Mouse (Mus musculus) brain, adult 10 weeks (tissue): ENCODE results near the gene Maneal. TPM values are rescaled to one million over a fixed set of nuclear protein-coding genes. Genes with fewer than 3 reads are reported as not detected.

ENCODE experiments used
- polyA plus RNA-seq: library from polyadenylated mRNA; stranded (reverse); fragments of 350-450 nt; fragmentation: Illumina TruSeq; extraction: RNeasy Lipid Tissue Mini Kit (QIAGEN cat#74804); gene quantifications from one replicate; pipeline ENCODE4 v1.2.3, GENCODE M21; 2015; ENCODE audit warnings: low read depth, low replicate concordance

The Maneal gene
- 45.2 TPM for polyA plus RNA-seq

GRCm38 (mm10) chr4:124861283-124862188, at the start of gene Maneal:
TSS of gene Maneal (minus strand) at chr4:124862171.

GRCm38 (mm10) chr4:124880599-124880998, 18.6 kb upstream of the Maneal start, which contains the start of gene Epha10:
TSS of gene Epha10 (plus strand) at chr4:124880899.

GRCm38 (mm10) chr4:124850933-124851658, 10.9 kb downstream of the Maneal start, which contains the start of gene 1110065P20Rik:
TSS of gene 1110065P20Rik (minus strand) at chr4:124851196.

GRCm38 (mm10) chr4:124850261-124850913, 11.6 kb downstream of the Maneal start, which contains the start of gene Yrdc:
TSS of gene Yrdc (plus strand) at chr4:124850679.

Other genes with a start within 250 kb of the Maneal start
- gene Pou3f1, start 205.4 kb downstream of the Maneal start, polyA plus RNA-seq = 11.6 TPM
- 26.1 TPM for gene Utp11, start 168.6 kb downstream of the Maneal start, polyA plus RNA-seq
- gene Fhl3, start 161.5 kb downstream of the Maneal start, polyA plus RNA-seq = 0.82 TPM
- 42.1 TPM for gene Sf3a3, start 147.4 kb downstream of the Maneal start, polyA plus RNA-seq
- 43.6 TPM for gene Inpp5b, start 120.3 kb downstream of the Maneal start, polyA plus RNA-seq
- gene Mtf1, start 60.1 kb downstream of the Maneal start, polyA plus RNA-seq = 18.5 TPM
- gene Yrdc, start 11.5 kb downstream of the Maneal start, polyA plus RNA-seq = 49.4 TPM
- gene 1110065P20Rik, start 11.0 kb downstream of the Maneal start, polyA plus RNA-seq = 95.2 TPM
- 28.4 TPM for gene Epha10, start 18.7 kb upstream of the Maneal start, polyA plus RNA-seq
- gene 9930104L06Rik, start 74.9 kb upstream of the Maneal start, polyA plus RNA-seq = 15.7 TPM
- gene Cdca8, start 77.1 kb upstream of the Maneal start, polyA plus RNA-seq = 2.3 TPM
- gene Rspo1, start 124.3 kb upstream of the Maneal start, polyA plus RNA-seq = 15.6 TPM
- gene Gnl2, start 154.4 kb upstream of the Maneal start, polyA plus RNA-seq = 74.7 TPM
- gene Dnali1, start 203.5 kb upstream of the Maneal start, polyA plus RNA-seq = 2.8 TPM
- gene Snip1, start 204.5 kb upstream of the Maneal start, polyA plus RNA-seq = 14.4 TPM
- 116 TPM for gene Meaf6, start 223.0 kb upstream of the Maneal start, polyA plus RNA-seq